Mouse (Mus musculus) limb, embryonic 15.5 days (tissue): ENCODE data around the gene Clstn3. TPM values are rescaled to one million over a fixed set of nuclear protein-coding genes. Genes with fewer than 3 reads are reported as not detected.

ENCODE experiments used
- polyA plus RNA-seq: library from polyadenylated mRNA; unstranded; fragments of >200 nt; fragmentation: Nextera tagmentation; extraction: Ambion mirVana; gene quantifications from 2 replicates; pipeline ENCODE4 v1.2.1, GENCODE M21; 2015

The Clstn3 gene
- polyA plus RNA-seq, 1 experiment from 2014 or later = 7.2 TPM

Other genes starting within 250 kb of the Clstn3 start
- not detected in 2 replicates for gene Vmn2r27, start 232.9 kb downstream of the Clstn3 start, polyA plus RNA-seq
- 0.29 and 0.73 TPM in 2 replicates for gene Cd163, start 160.1 kb downstream of the Clstn3 start, polyA plus RNA-seq
- gene Pex5, start 49.7 kb downstream of the Clstn3 start, polyA plus RNA-seq = 43.7 and 45.1 TPM in 2 replicates
- 0.61 and 0.73 TPM in 2 replicates for gene C1rl, start 28.3 kb upstream of the Clstn3 start, polyA plus RNA-seq
- gene C1ra, start 47.6 kb upstream of the Clstn3 start, polyA plus RNA-seq = 3.9 and 4.6 TPM in 2 replicates
- gene C1s1, start 77.6 kb upstream of the Clstn3 start, polyA plus RNA-seq = 5.5 and 6.6 TPM in 2 replicates
- not detected in 2 replicates for gene C1rb, start 105.5 kb upstream of the Clstn3 start, polyA plus RNA-seq
- gene C1s2, start 171.3 kb upstream of the Clstn3 start, polyA plus RNA-seq = 0.14 TPM in 1 of 2 replicates, not detected in the other
- gene Lpcat3, start 198.2 kb upstream of the Clstn3 start, polyA plus RNA-seq = 46.1 and 55.0 TPM in 2 replicates
- gene Emg1, start 247.4 kb upstream of the Clstn3 start, polyA plus RNA-seq = 164 and 183 TPM in 2 replicates
- 285 and 312 TPM in 2 replicates for gene Phb2, start 247.5 kb upstream of the Clstn3 start, polyA plus RNA-seq